Mouse (Mus musculus): Measurements from ENCODE around the gene Olfr1423.
A peak's percentile ranks its signal among the peaks of the same experiment; 100 is the strongest.
"Not testable (repeated sequence)": the region's sequence is repeated elsewhere in the genome, so short reads cannot be mapped to it uniquely, and the experiment has no call there.

Olfr1423 gene

GRCm38 (mm10) chr19:12041217-12041616 is at the start of gene Olfr1423:
TSS of gene Olfr1423 (minus strand) at chr19:12041317.
- no peak for DNase-seq

DNA sequence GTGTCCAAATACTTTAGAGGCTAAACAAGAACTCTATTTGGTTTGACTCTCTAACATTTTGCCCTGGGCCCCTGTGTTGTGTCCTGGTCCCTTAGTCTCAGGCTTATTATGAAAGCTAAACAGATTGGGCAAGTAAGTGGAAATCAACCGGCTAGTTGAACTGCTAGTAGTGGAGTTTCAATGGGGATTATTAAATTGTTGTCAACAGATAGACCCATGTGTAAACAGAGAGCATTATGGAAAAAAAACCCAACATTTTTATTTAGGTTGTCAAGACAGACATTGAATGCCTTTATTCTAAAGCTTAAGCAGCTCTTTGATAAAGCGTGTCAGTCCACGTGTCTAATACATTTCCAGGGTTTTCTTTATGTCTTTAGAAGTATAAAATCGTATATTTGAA is 36.5 kb upstream of the Olfr1423 start, which contains the start of gene Olfr1425:
Olfr1425 (minus strand) TSS at position 101 of the 400 bp plus-strand sequence.
- DNase-seq = not testable (repeated sequence)

GRCm38 (mm10) chr19:12069546-12069945 is 28.4 kb upstream of the Olfr1423 start:
- DNase-seq = not testable (repeated sequence)

GRCm38 (mm10) chr19:12067806-12068205 is 26.7 kb upstream of the Olfr1423 start:
- DNase-seq = not testable (repeated sequence)

DNA sequence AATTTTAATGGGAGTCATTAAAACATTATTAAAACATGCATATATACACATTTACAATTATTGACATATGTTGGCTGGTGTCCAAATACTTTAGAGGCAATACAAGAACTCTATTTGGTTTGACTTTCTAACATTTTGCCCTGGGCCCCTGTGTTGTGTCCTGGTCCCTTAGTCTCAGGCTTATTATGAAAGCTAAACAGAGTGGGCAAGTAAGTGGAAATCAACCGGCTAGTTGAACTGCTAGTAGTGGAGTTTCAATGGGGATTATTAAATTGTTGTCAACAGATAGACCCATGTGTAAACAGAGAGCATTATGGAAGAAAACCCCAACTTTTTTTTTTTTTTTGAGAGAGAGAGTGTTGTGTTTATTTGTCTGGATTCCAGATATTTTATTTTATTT is 21.5 kb upstream of the Olfr1423 start, which contains the start of gene Olfr1424:
Olfr1424 (minus strand) TSS at position 101 of the 400 bp plus-strand sequence.
- DNase-seq = not testable (repeated sequence)

DNA sequence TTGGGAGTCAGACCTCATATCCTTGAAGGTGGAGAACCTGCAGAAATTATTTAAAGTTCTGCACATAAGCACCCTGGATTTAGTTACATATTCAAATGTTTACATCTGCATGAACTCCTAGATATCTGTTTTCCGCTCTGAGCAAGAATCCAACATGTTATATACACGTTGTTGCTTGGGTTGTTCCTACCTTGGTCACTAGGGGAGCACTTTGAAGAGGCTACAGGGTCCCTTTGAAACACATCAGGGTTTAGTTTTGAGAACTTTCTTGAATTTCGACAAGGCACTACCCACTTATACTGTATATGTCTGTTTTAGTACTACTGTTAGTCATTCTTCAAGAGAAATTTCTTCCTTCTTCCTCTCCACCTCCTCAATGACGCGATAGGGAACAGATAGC is 2.0 kb upstream of the Olfr1423 start:
- DNase-seq = no peak

DNA sequence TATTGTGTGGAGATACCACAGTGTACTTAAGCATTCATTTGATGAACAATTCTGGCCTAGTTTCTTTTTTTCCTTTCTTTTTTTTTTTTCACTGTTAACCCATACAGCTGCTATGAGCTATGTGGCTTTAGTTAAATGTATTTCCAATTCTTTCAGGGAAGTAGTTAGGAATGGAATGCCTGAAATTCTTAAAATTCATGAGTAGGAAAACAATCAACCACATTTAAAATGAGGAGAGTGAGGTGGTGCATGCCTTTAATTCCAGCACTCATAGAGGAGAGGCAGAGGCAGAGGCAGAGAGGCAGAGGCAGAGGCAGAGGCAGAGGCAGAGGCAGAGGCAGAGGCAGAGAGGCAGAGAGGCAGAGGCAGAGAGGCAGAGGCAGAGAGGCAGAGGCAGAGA is 3.4 kb downstream of the Olfr1423 start:
- no peak for DNase-seq

- DNase-seq = no peak
These were observed 14.5 kb downstream of the Olfr1423 start for GRCm38 (mm10) chr19:12026606-12027005.

DNA sequence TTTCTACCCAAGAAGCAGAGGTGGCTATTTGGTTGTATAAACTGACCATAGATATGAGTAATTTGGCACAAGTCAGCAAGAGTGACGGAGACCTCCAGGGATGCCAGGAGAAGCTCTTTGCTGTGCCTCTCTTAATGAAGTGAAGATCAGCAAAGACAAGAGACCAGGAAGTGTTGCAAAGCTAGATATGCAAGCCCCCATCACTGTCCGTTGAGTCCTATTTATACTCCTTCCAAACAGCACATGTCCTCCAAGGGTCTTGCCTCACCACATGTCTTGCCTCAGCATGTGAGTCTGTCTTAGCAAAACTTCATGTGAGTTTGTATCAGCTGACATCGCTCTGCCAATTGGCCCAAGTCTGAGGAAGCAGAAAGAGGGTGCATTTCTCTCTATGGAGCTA is 15.8 kb downstream of the Olfr1423 start:
- no peak for DNase-seq

GRCm38 (mm10) chr19:12024149-12024548 is 17.0 kb downstream of the Olfr1423 start:
- no peak for DNase-seq

GRCm38 (mm10) chr19:12016192-12016591 is 24.9 kb downstream of the Olfr1423 start:
- no peak for DNase-seq

DNA sequence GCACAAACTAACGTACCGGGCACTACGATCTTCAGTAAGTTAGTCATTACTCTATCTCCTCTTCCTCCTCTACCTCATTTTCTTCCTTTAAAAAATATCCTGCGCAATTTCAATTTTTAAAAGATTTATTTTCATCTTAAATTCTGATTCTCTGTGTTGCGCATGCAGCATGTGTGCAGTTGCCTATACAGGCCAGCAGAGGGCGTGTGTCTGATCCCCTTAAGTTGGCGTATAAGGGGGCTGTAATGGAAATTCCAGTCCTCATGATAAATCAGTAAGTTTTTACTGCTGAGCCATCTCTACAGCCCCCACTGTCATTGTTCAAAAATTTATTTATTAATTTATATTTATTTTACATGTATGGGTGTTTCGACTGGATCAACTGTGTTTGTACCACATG is 25.4 kb downstream of the Olfr1423 start:
- no peak for DNase-seq

DNA sequence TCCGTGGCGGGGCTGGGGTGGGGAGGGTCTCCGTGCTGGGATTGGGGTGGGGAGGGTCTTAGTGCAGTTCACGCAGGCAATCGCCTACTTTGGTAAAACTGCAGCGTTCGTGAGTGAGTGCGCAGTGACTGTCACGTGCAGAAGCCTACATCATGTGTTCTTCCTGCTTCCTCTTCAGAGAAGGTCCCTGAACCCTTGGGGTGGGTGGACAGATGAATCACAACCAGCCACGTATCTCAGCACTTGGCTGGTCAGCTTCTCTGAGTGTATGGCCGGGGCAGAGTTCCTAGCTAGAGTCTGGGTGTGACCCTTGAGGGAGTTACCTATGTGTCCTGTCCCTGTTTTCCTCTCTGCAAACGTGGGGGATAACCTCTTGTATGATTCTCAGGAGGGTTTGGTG is 27.9 kb downstream of the Olfr1423 start:
- peak; percentile 45 to 57 for DNase-seq

GRCm38 (mm10) chr19:12012615-12013014 is 28.5 kb downstream of the Olfr1423 start:
- no peak for DNase-seq

- peak; percentile 84 for DNase-seq
These were observed 29.3 kb downstream of the Olfr1423 start for GRCm38 (mm10) chr19:12011560-12012556.

DNA sequence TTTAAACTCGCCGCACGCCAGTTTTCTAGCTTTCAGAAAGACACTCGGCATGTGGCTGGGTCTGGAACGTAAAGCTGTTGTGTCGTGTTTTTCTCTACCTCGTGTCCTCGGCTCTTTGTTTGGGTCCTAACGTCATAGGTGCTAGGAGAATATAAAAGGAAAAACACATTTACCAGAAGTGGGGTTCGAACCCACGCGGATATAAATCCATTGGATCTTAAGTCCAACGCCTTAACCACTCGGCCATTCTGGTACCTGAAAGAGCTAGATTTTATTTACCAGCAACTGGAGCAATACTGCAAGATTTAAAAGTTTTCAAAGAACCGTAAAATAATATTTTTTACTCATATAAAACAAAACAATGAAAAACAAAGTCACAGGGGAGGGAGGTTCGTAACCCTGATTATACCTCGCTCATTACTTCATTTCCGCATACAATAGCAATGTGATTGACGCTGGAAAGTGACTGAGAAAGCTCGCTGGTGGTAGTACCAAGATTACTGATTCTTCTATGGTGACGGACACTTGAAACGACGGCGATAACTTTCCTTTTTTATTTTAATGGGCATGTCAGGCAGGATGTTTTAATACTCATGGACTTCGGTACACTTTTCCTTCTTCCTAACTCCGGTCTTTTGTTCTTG is 30.1 kb downstream of the Olfr1423 start:
- peak; percentile 66 to 75 for DNase-seq

DNA sequence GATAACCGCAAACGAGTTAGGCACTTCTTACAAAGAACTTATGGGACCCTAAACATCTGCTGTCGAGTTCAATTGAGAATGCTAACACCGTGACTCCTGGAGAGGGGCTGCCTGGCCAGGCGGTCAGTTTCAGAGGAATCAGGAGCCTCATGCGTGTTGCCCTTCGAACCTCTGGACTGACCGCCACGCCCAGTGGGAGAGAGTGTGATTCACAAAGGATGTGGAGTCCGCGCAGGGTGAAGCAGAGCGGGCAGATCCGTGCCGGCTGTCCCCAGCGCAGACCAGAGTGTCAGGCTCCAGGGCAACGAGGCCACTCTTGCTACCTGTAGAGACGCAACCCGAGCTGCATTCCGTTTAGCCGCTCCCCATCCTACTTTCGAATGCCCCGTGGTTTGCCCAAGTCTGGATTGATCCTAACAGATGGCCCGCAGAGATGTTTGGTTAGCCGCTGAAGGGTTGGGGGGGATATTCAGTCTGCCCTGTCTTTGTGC is 30.8 kb downstream of the Olfr1423 start:
- peak; percentile 51 to 58 for DNase-seq

DNA sequence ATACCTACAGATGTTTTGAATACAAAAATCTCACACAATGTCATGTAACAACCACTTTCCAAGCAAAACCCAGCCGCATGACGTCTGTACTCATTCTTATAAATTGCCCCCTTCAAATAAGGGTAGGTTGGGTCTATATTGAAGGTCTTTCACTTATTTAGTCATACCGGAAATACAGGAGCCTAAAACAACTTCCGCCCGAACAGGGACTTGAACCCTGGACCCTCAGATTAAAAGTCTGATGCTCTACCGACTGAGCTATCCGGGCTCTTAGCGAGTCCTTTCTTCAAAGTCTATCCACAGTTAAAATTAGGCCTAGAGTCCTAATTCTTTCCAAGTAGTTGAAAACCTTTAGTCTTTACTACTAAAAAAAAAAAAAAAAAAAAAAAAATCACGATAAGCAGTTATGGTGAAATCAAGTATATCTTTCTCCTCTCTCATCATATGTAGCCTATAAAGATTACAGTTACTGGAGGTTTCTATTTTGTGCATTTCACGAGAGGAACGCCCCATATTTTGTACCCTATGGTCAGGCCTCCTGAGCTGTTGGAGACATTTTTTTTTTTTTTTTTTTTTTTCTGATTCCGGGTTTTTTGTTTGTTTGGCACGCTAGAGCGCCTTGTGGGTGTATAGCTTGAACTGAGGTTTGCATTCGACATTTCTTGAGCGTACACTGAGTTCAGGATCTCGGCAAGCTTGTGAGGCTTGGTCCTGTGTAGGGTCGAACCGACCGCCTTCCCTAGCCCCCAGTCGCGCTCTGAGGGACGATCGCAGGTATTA is 31.4 kb downstream of the Olfr1423 start:
- peak; percentile 78 for DNase-seq

- no peak for DNase-seq
These were observed 32.4 kb downstream of the Olfr1423 start for GRCm38 (mm10) chr19:12008410-12009380.

GRCm38 (mm10) chr19:12007105-12007931 is 33.8 kb downstream of the Olfr1423 start:
- peak; percentile 24 to 27 for DNase-seq

All from thymus, postnatal 36 days (tissue).